Comparison of ENCODE assay signal across 20 mouse cellular contexts in genomic region chr3:143147471-143147870, GRCm38 (mm10).
DNase-seq lines count a peak whose midpoint lies in the region; ATAC-seq lines count a peak whose summit lies in the region.
"Had no signal": no experiment of that assay in that cellular context is flagged by ENCODE, and none has a peak within 500 bp of the region (broad histone marks: within the 10 kb centered on the region; RNA-seq: fewer than 3 reads in every experiment).

No protein-coding gene starts in this region.

- 51% methylated on average over 8 of the region's 8 CpGs for WGBS in forebrain, embryonic 10.5 days
- WGBS in forebrain, embryonic 13.5 days = 37% methylated on average over 8 of the region's 8 CpGs
- 67% methylated on average over 8 of the region's 8 CpGs for WGBS in midbrain, embryonic 11.5 days
- WGBS in midbrain, embryonic 16.5 days = 56% methylated on average over 8 of the region's 8 CpGs

- no peaks in the 10 kb centered on the region for H3K36me3 ChIP-seq in forebrain, embryonic 10.5 days (replicated peaks)
- no peaks in the 10 kb centered on the region for H3K36me3 ChIP-seq in forebrain, embryonic 13.5 days (ENCODE audit: poor library complexity, severe bottlenecking)
- H3K36me3 ChIP-seq in midbrain, embryonic 11.5 days (ENCODE audit: control insufficient read depth, insufficient read depth, low read length) = no peaks in the 10 kb centered on the region
- H3K36me3 ChIP-seq in midbrain, embryonic 16.5 days (ENCODE audit: control insufficient read depth, insufficient read depth, low read length) = no peaks in the 10 kb centered on the region
- H3K36me3 ChIP-seq: embryonic facial prominence, embryonic 13.5 days; kidney, embryonic 15.5 days; limb, embryonic 12.5 days had no signal

- H3K9me3 ChIP-seq in forebrain, embryonic 10.5 days = no peaks in the 10 kb centered on the region
- H3K9me3 ChIP-seq in forebrain, embryonic 13.5 days (replicated peaks) = no peaks in the 10 kb centered on the region
- no peaks in the 10 kb centered on the region for H3K9me3 ChIP-seq in midbrain, embryonic 11.5 days (ENCODE audit: control insufficient read depth, low read length)
- H3K9me3 ChIP-seq in midbrain, embryonic 16.5 days (replicated peaks; ENCODE audit: control insufficient read depth, low read length, poor library complexity, severe bottlenecking) = no peaks in the 10 kb centered on the region
- H3K9me3 ChIP-seq: embryonic facial prominence, embryonic 13.5 days; kidney, embryonic 15.5 days; limb, embryonic 12.5 days had no signal

- peak; percentile 33 for DNase-seq in forebrain, embryonic 10.5 days (ENCODE audit: extremely low spot score, low spot score)
- DNase-seq in midbrain, embryonic 11.5 days (ENCODE audit: low spot score, missing footprints) = no peak
- no peak for DNase-seq in left cerebral cortex, adult 11 months (ENCODE audit: low spot score)
- no peak for DNase-seq in frontal cortex, postnatal 25 days (ENCODE audit: low spot score in 2 of 2)
- DNase-seq: cerebellum, adult 9-10 months; gastrocnemius, adult 2 months; heart, adult 2 months; lung, postnatal 10 days; right cerebral cortex, postnatal 25 days; thymus, postnatal 4 days had no signal

- H3K4me2 ChIP-seq in forebrain, embryonic 13.5 days = no peak overlapping the region
- H3K4me2 ChIP-seq in midbrain, embryonic 11.5 days = no peak overlapping the region
- no peak overlapping the region for H3K4me2 ChIP-seq in midbrain, embryonic 16.5 days (ENCODE audit: low read length)
- H3K4me2 ChIP-seq: embryonic facial prominence, embryonic 13.5 days; kidney, embryonic 15.5 days; limb, embryonic 12.5 days had no signal

- no peak for ATAC-seq in forebrain, embryonic 13.5 days
- ATAC-seq in midbrain, embryonic 11.5 days (ENCODE audit: low FRiP score) = peak; percentile 61; the same call in 1 of the 2 replicates
- no peak for ATAC-seq in midbrain, embryonic 16.5 days
- ATAC-seq in granulocyte monocyte progenitor cell, adult 5-6 weeks (replicated peaks; ENCODE audit: poor library complexity, severe bottlenecking) = peak; percentile 100
- peak; percentile 53 for ATAC-seq in monocyte, adult 5-6 weeks (replicated peaks; ENCODE audit: insufficient number of reproducible peaks, low FRiP score, low TSS enrichment, poor library complexity, severe bottlenecking)
- ATAC-seq: forebrain, embryonic 14.5 days had no signal

- H3K27me3 ChIP-seq in forebrain, embryonic 10.5 days (ENCODE audit: poor library complexity, severe bottlenecking) = no peaks in the 10 kb centered on the region
- H3K27me3 ChIP-seq in forebrain, embryonic 13.5 days = no peaks in the 10 kb centered on the region; the same call in 1 of the 2 replicates
- no peaks in the 10 kb centered on the region for H3K27me3 ChIP-seq in midbrain, embryonic 11.5 days (ENCODE audit: control insufficient read depth, insufficient read depth, low read length)
- H3K27me3 ChIP-seq in midbrain, embryonic 16.5 days (ENCODE audit: control insufficient read depth, insufficient read depth, low read depth, low read length) = no peaks in the 10 kb centered on the region
- H3K27me3 ChIP-seq: embryonic facial prominence, embryonic 13.5 days; kidney, embryonic 15.5 days; limb, embryonic 12.5 days had no signal

- H3K4me1 ChIP-seq in forebrain, embryonic 10.5 days = peaks cover 13% of the 10 kb centered on the region
- no peaks in the 10 kb centered on the region for H3K4me1 ChIP-seq in forebrain, embryonic 13.5 days
- H3K4me1 ChIP-seq in midbrain, embryonic 11.5 days (ENCODE audit: control insufficient read depth, insufficient read depth, low read length) = no peaks in the 10 kb centered on the region
- H3K4me1 ChIP-seq in midbrain, embryonic 16.5 days (ENCODE audit: control insufficient read depth, insufficient read depth, low read length) = no peaks in the 10 kb centered on the region
- H3K4me1 ChIP-seq: kidney, embryonic 15.5 days had no signal

- H3K9ac ChIP-seq in forebrain, embryonic 13.5 days = no peak overlapping the region
- H3K9ac ChIP-seq in midbrain, embryonic 11.5 days (ENCODE audit: low read length) = no peak overlapping the region
- no peak overlapping the region for H3K9ac ChIP-seq in midbrain, embryonic 16.5 days (ENCODE audit: low read depth, low read length)
- H3K9ac ChIP-seq: embryonic facial prominence, embryonic 13.5 days; kidney, embryonic 15.5 days; limb, embryonic 12.5 days; liver, embryonic 14.5 days had no signal

- no peak overlapping the region for H3K4me3 ChIP-seq in forebrain, embryonic 10.5 days
- no peak overlapping the region for H3K4me3 ChIP-seq in forebrain, embryonic 13.5 days
- H3K4me3 ChIP-seq in midbrain, embryonic 11.5 days (ENCODE audit: low read depth, low read length) = no peak overlapping the region
- H3K4me3 ChIP-seq in midbrain, embryonic 16.5 days (ENCODE audit: low read depth, low read length) = no peak overlapping the region
- H3K4me3 ChIP-seq: embryonic facial prominence, embryonic 13.5 days; gastrocnemius, adult 2 months; heart, adult 2 months; kidney, embryonic 15.5 days; left cerebral cortex, adult 2 months; limb, embryonic 12.5 days had no signal

- H3K27ac ChIP-seq in forebrain, embryonic 10.5 days = no peak overlapping the region
- H3K27ac ChIP-seq in forebrain, embryonic 13.5 days = no peak overlapping the region
- H3K27ac ChIP-seq in midbrain, embryonic 11.5 days (ENCODE audit: low read depth, low read length) = no peak overlapping the region
- no peak overlapping the region for H3K27ac ChIP-seq in midbrain, embryonic 16.5 days (ENCODE audit: low read length)
- H3K27ac ChIP-seq: embryonic facial prominence, embryonic 13.5 days; gastrocnemius, adult 2 months; heart, adult 2 months; kidney, embryonic 15.5 days; left cerebral cortex, adult 2 months; limb, embryonic 12.5 days; liver, embryonic 14.5 days had no signal

Comparison
In these comparisons a context has a peak if more than half of its experiments do, and no peak if none do; other contexts are left out.
1. ATAC-seq: peak in midbrain, embryonic 11.5 days (single experiment), granulocyte monocyte progenitor cell, adult 5-6 weeks (single experiment) and monocyte, adult 5-6 weeks (single experiment); none in forebrain, embryonic 13.5 days (single experiment) and midbrain, embryonic 16.5 days (single experiment).